Mouse (Mus musculus): ENCODE results near the gene Ang. TPM values are rescaled to one million over a fixed set of nuclear protein-coding genes. Genes with fewer than 3 reads are reported as not detected.
"Not testable (repeated sequence)": the region's sequence is repeated elsewhere in the genome, so short reads cannot be mapped to it uniquely, and the experiment has no call there.

The Ang gene
- total and polyA plus RNA-seq, 3 experiments: 0.44 to 2.2 (median 1.2) TPM

GRCm38 (mm10) chr14:51098300-51098699 is 7.3 kb downstream of the Ang start:
- H3K4me2 ChIP-seq (ENCODE audit: insufficient read depth, low read depth, poor library complexity, severe bottlenecking); dilution Hi-C loops (cut with MboI; ENCODE audit: extremely low pct_ligation_motif_present, extremely low pct_unique_long_range_greater_than_20kb, low sequenced_read_pairs); H3K4me3 ChIP-seq (replicated peaks in 1 of 3; ENCODE audit: low read depth in 2 of 3, low read length in 2 of 3, poor library complexity in 1 of 3); H3K79me2 ChIP-seq (replicated peaks; ENCODE audit: control insufficient read depth, extremely low read depth, insufficient read depth, poor library complexity, severe bottlenecking); H3K36me3 ChIP-seq (replicated peaks in 1 of 2; ENCODE audit: control insufficient read depth in 1 of 2, insufficient read depth in 1 of 2, low read length in 1 of 2); H3K9ac ChIP-seq (ENCODE audit: insufficient read depth, low read depth); H3K27ac ChIP-seq (ENCODE audit: insufficient read depth, low read depth); H3K9me3 ChIP-seq (replicated peaks; ENCODE audit: low read length); H3K27me3 ChIP-seq (replicated peaks): not testable (repeated sequence)
- in situ Hi-C loops (cut with MboI; ENCODE audit: low pct_ligation_motif_present, low pct_unique_long_range_greater_than_20kb, low sequenced_read_pairs): loop anchor here (10.0 kb wide), 1 partner anchor 73 kb away; no protein-coding TSS in a partner anchor
- peaks cover 6 to 27% of the 10 kb centered on the region in 2 experiments; a peak in 3 of 4 replicates for H3K4me1 ChIP-seq (ENCODE audit: control insufficient read depth in 1 of 2, insufficient read depth in 2 of 2)
- peak; percentile 50 to 76; a peak in 3 of 4 replicates for TF ChIP-seq CTCF (conservative IDR thresholded peaks at IDR 0.05 in 1 of 2, IDR thresholded peaks at IDR 0.05 in 1 of 2; ENCODE audit: low read depth in 2 of 2, low read length in 2 of 2)
- peak; percentile 67 for TF ChIP-seq SMC3 (IDR thresholded peaks at IDR 0.05; ENCODE audit: low read depth, low read length)
- peak; percentile 29; the same call in 1 of the 2 replicates for TF ChIP-seq ZC3H11A (IDR thresholded peaks at IDR 0.05; ENCODE audit: low read depth, low read length)
- TF ChIP-seq RAD21 (IDR thresholded peaks at IDR 0.05; ENCODE audit: low read depth, low read length): peak; percentile 74
- peak; percentile 58 for DNase-seq (ENCODE audit: extremely low read depth)

DNA sequence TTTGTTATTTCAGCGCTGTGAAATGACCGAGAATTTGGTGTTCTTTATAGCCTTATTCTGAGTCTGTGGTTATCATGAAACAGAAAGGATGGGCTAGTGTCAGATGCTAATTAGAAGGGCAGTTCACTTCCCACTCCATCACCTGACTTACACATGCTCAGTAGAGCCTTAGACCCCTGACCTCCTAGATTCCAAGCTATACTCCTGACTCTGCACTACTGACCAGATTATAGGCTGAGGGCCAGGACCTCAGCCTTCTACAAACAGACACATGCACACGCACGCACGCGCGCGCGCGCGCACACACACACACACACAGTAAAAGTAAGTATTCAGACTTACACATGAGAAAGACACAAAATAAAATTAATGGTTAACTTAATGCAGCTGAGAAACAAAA is 8.0 kb downstream of the Ang start:
- Histone ChIP-seq H3K4me3 (replicated peaks in 1 of 3; ENCODE audit: low read depth in 2 of 3, low read length in 2 of 3, poor library complexity in 1 of 3) (no peak overlapping the region), H3K9me3 (replicated peaks; ENCODE audit: low read length) (no peaks in the 10 kb centered on the region), H3K27ac (ENCODE audit: insufficient read depth, low read depth) (no peak overlapping the region), H3K4me2 (ENCODE audit: insufficient read depth, low read depth, poor library complexity, severe bottlenecking) (no peak overlapping the region), H3K9ac (ENCODE audit: insufficient read depth, low read depth) (no peak overlapping the region), H3K36me3 (replicated peaks in 1 of 2; ENCODE audit: control insufficient read depth in 1 of 2, insufficient read depth in 1 of 2, low read length in 1 of 2) (no peaks in the 10 kb centered on the region), H3K4me1 (ENCODE audit: control insufficient read depth in 1 of 2, insufficient read depth in 2 of 2) (peaks cover 6 to 25% of the 10 kb centered on the region in 2 experiments; a peak in 2 of 4 replicates), H3K79me2 (replicated peaks; ENCODE audit: control insufficient read depth, extremely low read depth, insufficient read depth, poor library complexity, severe bottlenecking) (no peaks in the 10 kb centered on the region), H3K27me3 (replicated peaks) (no peaks in the 10 kb centered on the region)
- in situ Hi-C loops (cut with MboI; ENCODE audit: low pct_ligation_motif_present, low pct_unique_long_range_greater_than_20kb, low sequenced_read_pairs) (loop anchor here (10.0 kb wide), 1 partner anchor 74 kb away; no protein-coding TSS in a partner anchor), dilution Hi-C loops (cut with MboI; ENCODE audit: extremely low pct_ligation_motif_present, extremely low pct_unique_long_range_greater_than_20kb, low sequenced_read_pairs) (no loop called here)
- TF ChIP-seq MXI1 (IDR thresholded peaks at IDR 0.05; ENCODE audit: low read depth, low read length) (no peak), TBP (conservative IDR thresholded peaks at IDR 0.05; ENCODE audit: low read depth, low read length) (no peak), SMC3 (IDR thresholded peaks at IDR 0.05; ENCODE audit: low read depth, low read length) (no peak), HCFC1 (IDR thresholded peaks at IDR 0.05; ENCODE audit: low read depth, low read length) (no peak), MEF2A (IDR thresholded peaks at IDR 0.05; ENCODE audit: borderline replicate concordance, low read depth, low read length) (no peak), ZKSCAN1 (IDR thresholded peaks at IDR 0.05; ENCODE audit: borderline replicate concordance, low read depth, low read length) (no peak), ZNF384 (IDR thresholded peaks at IDR 0.05; ENCODE audit: low read depth, low read length) (no peak), USF2 (conservative IDR thresholded peaks at IDR 0.05; ENCODE audit: low read depth, low read length) (no peak), MAZ (IDR thresholded peaks at IDR 0.05; ENCODE audit: low read depth, low read length) (no peak)
- no peak for DNase-seq (ENCODE audit: extremely low read depth)

DNA sequence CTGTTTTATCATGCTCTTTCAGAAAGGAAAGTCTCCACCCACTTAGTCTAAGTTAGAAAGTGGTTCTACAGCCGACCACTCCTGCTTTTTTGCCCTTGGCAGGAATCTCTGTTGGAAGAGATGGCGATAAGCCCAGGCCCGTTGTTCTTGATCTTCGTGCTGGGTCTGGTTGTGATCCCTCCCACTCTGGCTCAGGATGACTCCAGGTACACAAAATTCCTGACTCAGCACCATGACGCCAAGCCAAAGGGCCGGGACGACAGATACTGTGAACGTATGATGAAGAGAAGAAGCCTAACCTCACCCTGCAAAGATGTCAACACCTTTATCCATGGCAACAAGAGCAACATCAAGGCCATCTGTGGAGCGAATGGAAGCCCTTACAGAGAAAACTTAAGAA is 10.3 kb downstream of the Ang start:
- TF ChIP-seq CHD2 (IDR thresholded peaks at IDR 0.05; ENCODE audit: low read length): no peak
- no peak for TF ChIP-seq MYC (IDR thresholded peaks at IDR 0.05; ENCODE audit: low read depth, low read length)
- TF ChIP-seq IRF4 (IDR thresholded peaks at IDR 0.05; ENCODE audit: low read depth, low read length): no peak
- TF ChIP-seq ELF1 (IDR thresholded peaks at IDR 0.05; ENCODE audit: low read depth, low read length): no peak
- TF ChIP-seq JUND (conservative IDR thresholded peaks at IDR 0.05; ENCODE audit: low read depth, low read length): no peak
- TF ChIP-seq UBTF (IDR thresholded peaks at IDR 0.05; ENCODE audit: low read depth, low read length): no peak
- TF ChIP-seq KAT2A (IDR thresholded peaks at IDR 0.05; ENCODE audit: insufficient replicate concordance, low read length): no peak
- TF ChIP-seq E2F4 (IDR thresholded peaks at IDR 0.05; ENCODE audit: insufficient replicate concordance, low read depth, low read length): no peak
- TF ChIP-seq TBP (conservative IDR thresholded peaks at IDR 0.05; ENCODE audit: low read depth, low read length): no peak
- TF ChIP-seq NELFE (IDR thresholded peaks at IDR 0.05; ENCODE audit: low read depth, low read length): no peak
- TF ChIP-seq CHD1 (IDR thresholded peaks at IDR 0.05; ENCODE audit: low read depth, low read length): no peak
- TF ChIP-seq GABPA (IDR thresholded peaks at IDR 0.05; ENCODE audit: insufficient replicate concordance, low read depth, low read length): no peak
- TF ChIP-seq EP300 (IDR thresholded peaks at IDR 0.05; ENCODE audit: low read length): no peak
- TF ChIP-seq ZMIZ1 (IDR thresholded peaks at IDR 0.05; ENCODE audit: low read depth, low read length): no peak
- no peak for TF ChIP-seq MAX (IDR thresholded peaks at IDR 0.05; ENCODE audit: low read length)
- no peak for DNase-seq (ENCODE audit: extremely low read depth)
- Histone ChIP-seq H3K27me3 (replicated peaks) (no peaks in the 10 kb centered on the region), H3K4me1 (ENCODE audit: control insufficient read depth in 1 of 2, insufficient read depth in 2 of 2) (peaks cover 9 to 12% of the 10 kb centered on the region in 2 experiments), H3K36me3 (replicated peaks in 1 of 2; ENCODE audit: control insufficient read depth in 1 of 2, insufficient read depth in 1 of 2, low read length in 1 of 2) (no peaks in the 10 kb centered on the region), H3K4me3 (replicated peaks in 1 of 3; ENCODE audit: low read depth in 2 of 3, low read length in 2 of 3, poor library complexity in 1 of 3) (no peak overlapping the region), H3K79me2 (replicated peaks; ENCODE audit: control insufficient read depth, extremely low read depth, insufficient read depth, poor library complexity, severe bottlenecking) (no peaks in the 10 kb centered on the region), H3K4me2 (ENCODE audit: insufficient read depth, low read depth, poor library complexity, severe bottlenecking) (no peak overlapping the region), H3K27ac (ENCODE audit: insufficient read depth, low read depth) (no peak overlapping the region), H3K9ac (ENCODE audit: insufficient read depth, low read depth) (no peak overlapping the region), H3K9me3 (replicated peaks; ENCODE audit: low read length) (no peaks in the 10 kb centered on the region)
- dilution Hi-C loops (cut with MboI; ENCODE audit: extremely low pct_ligation_motif_present, extremely low pct_unique_long_range_greater_than_20kb, low sequenced_read_pairs) (no loop called here), in situ Hi-C loops (cut with MboI; ENCODE audit: low pct_ligation_motif_present, low pct_unique_long_range_greater_than_20kb, low sequenced_read_pairs) (loop anchor here (5.0 to 25.0 kb wide), 2 partner anchors 166 to 361 kb away; partner anchors contain the start of gene Vmn2r89)

Data from CH12.LX (cell line).